Mouse (Mus musculus): ENCODE measurements around the gene Stk32c. TPM values are rescaled to one million over a fixed set of nuclear protein-coding genes. Genes with fewer than 3 reads are reported as not detected.

Gene Stk32c
- polyA plus RNA-seq (2016; fragmentation: Nextera tagmentation; extraction: Ambion mirVana) = 0.46 and 0.62 TPM in 2 replicates

DNA sequence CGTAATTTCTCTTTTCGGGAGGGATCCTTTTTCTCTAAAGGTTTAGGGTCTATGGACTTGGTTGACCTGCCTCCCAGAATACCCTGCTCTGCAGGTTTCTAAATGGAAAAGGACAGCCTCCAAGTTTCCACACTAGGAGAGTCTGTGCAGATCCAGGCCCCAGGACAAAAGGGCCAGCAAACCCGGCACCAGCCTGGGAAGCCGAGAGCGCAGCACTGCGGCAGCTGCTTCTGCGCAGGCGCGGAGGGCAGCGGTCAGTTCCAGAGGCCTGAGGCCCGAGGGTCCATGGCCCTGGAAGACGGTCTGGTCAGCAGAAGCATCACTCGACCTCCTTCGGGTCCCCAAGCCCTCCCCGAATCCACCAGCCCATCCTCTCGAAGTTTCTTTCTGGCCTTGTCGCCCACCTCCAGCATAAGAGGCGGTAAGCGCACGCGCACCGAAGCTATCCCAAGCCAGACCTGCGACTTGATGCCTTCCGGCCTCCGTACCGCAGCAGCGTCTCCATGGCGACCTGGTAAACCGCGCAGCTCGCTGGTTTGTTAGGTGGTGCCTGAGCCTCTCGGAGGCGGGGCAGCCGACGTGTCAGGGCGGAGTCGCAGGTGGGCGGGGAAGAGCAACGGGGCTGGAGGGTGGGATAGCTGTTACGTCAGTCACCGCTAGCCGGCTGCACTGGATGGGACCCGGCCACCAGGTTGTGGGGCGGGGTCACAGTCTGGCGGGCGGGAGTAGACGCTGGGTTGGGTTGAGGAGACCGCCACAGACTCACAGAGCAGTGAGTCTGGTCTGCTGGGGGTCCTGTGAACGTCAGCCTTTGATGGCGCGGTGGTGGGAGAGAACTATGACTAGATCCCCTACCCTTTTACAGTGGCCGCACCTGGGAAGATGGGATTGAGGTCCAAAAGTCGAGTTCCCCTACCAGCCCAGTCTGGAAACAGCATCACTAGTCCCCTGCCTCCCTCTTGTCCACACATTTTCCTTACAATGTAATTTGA is at the start of gene Stk32c, which contains the start of gene Lrrc27:
Stk32c (minus strand) TSS at position 554 of the 992 bp plus-strand sequence.
Lrrc27 (plus strand) TSS at position 235 of the 992 bp plus-strand sequence.
- Histone ChIP-seq H3K9ac (peak within 1 kb of the TSS; percentile 52), H3K27me3 (no peaks in the 10 kb centered on the region), H3K4me2 (peak within 1 kb of the TSS; percentile 64), H3K4me3 (replicated peaks) (peak within 1 kb of the TSS; percentile 46), H3K4me1 (peaks cover 13% of the 10 kb centered on the region), H3K36me3 (replicated peaks) (no peaks in the 10 kb centered on the region), H3K9me3 (no peaks in the 10 kb centered on the region), H3K27ac (peak within 1 kb of the TSS; percentile 83)
- 2% methylated on average over 53 of the region's 53 CpGs for WGBS
- ATAC-seq (ENCODE audit: low FRiP score) = peak; percentile 97

GRCm38 (mm10) chr7:139257752-139258542 is 44.8 kb upstream of the Stk32c start:
- Histone ChIP-seq H3K4me3 (replicated peaks) (no peak overlapping the region), H3K36me3 (replicated peaks) (0 out of 2 replicates have a peak, but pooled peaks cover 7% of the 10 kb centered on the region), H3K4me1 (no peaks in the 10 kb centered on the region), H3K27me3 (0 out of 2 replicates have a peak, but pooled peaks cover 3% of the 10 kb centered on the region), H3K9ac (no peak overlapping the region), H3K4me2 (no peak overlapping the region), H3K9me3 (no peaks in the 10 kb centered on the region), H3K27ac (no peak overlapping the region)
- WGBS = 77% methylated on average over 10 of the region's 10 CpGs
- no peak for ATAC-seq (ENCODE audit: low FRiP score)

DNA sequence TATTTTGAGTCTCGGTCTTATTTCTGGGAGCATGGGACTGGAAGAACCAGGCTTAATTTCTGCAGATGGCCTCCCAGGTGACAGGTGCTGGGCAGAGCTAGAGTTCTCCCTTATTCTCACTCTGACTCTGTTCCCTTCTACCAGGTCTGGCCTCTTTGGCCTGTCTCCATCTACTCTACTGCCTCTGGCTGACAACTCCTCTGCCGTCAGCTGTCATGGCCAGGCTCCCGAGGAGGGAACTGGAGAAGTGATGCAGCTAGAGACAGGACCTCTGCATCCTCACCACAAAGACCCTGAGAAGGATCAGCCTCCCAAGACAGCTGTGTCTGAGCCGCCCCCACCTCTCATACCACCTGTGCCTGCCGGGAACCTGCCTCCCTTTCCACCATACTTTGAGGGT is 41.5 kb upstream of the Stk32c start:
- no peaks in the 10 kb centered on the region for H3K9me3 ChIP-seq
- no peak overlapping the region for H3K4me3 ChIP-seq (replicated peaks)
- peaks cover 12% of the 10 kb centered on the region for H3K4me1 ChIP-seq
- no peak overlapping the region for H3K4me2 ChIP-seq
- H3K27me3 ChIP-seq = peaks cover 26% of the 10 kb centered on the region
- H3K36me3 ChIP-seq (replicated peaks) = 0 out of 2 replicates have a peak, but pooled peaks cover 7% of the 10 kb centered on the region
- no peak for ATAC-seq (ENCODE audit: low FRiP score)
- H3K9ac ChIP-seq = no peak overlapping the region
- H3K27ac ChIP-seq = no peak overlapping the region
- WGBS = 88% methylated on average over 5 of the region's 5 CpGs

DNA sequence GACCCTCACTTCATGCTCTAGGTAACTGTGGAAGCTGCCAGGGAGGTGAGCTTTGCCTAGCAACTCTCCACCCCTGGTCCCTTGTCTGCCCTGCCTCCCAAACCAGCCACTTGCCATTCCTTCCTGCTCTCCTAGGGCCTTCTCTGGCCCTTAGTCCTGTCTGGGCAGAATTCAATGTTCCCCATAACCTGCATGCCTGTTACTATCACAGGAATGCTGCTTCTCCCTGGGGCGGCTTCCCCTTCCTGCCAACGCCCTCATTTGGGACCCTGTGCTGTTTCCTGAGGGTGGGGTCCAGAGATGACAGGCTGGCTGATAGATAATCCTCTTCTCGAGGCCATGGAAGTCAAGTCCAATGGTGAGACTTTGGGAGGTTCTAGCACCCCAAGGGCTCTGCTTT is 40.4 kb upstream of the Stk32c start:
- ATAC-seq (ENCODE audit: low FRiP score) = no peak

DNA sequence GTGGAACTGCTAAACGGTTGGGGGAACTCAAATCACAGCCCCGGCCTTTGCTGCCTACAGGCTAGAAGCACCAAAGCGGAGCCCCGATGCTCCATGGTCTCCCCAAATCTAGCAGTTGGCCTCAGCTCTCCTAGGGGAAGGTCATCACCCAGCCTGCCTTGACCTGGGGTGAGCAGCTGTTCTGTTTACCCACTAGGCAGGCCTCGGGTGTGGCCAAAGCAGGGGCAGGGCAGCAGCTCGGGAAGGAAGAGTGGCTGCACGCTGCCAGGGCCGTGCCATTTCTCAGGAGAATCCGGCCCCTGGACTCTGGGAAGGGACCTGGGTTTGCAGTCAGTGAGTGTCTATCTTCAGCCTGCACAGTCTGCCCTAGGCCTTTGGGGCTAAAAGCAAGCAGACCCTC is 39.9 kb upstream of the Stk32c start:
- H3K4me1 ChIP-seq = peaks cover 24% of the 10 kb centered on the region
- 0 out of 2 replicates have a peak, but pooled peaks cover 7% of the 10 kb centered on the region for H3K36me3 ChIP-seq (replicated peaks)
- WGBS = 75% methylated on average over 9 of the region's 9 CpGs
- H3K27me3 ChIP-seq = peaks cover 41% of the 10 kb centered on the region
- H3K9ac ChIP-seq = no peak overlapping the region
- H3K9me3 ChIP-seq = no peaks in the 10 kb centered on the region
- no peak for ATAC-seq (ENCODE audit: low FRiP score)
- H3K4me3 ChIP-seq (replicated peaks) = no peak overlapping the region
- no peak overlapping the region for H3K27ac ChIP-seq
- no peak overlapping the region for H3K4me2 ChIP-seq

More for the DNA sequence above, 40.4 kb upstream of the Stk32c start:
- peaks cover 23% of the 10 kb centered on the region for H3K4me1 ChIP-seq
- peaks cover 38% of the 10 kb centered on the region for H3K27me3 ChIP-seq
- no peak overlapping the region for H3K27ac ChIP-seq
- 73% methylated on average over 3 of the region's 3 CpGs for WGBS
- H3K36me3 ChIP-seq (replicated peaks) = 0 out of 2 replicates have a peak, but pooled peaks cover 7% of the 10 kb centered on the region
- H3K9ac ChIP-seq = no peak overlapping the region
- H3K4me3 ChIP-seq (replicated peaks) = no peak overlapping the region
- no peak overlapping the region for H3K4me2 ChIP-seq
- no peaks in the 10 kb centered on the region for H3K9me3 ChIP-seq

GRCm38 (mm10) chr7:139252566-139252965 is 39.5 kb upstream of the Stk32c start:
- Histone ChIP-seq H3K27me3 (peaks cover 45% of the 10 kb centered on the region), H3K36me3 (replicated peaks) (0 out of 2 replicates have a peak, but pooled peaks cover 7% of the 10 kb centered on the region), H3K9me3 (no peaks in the 10 kb centered on the region), H3K9ac (no peak overlapping the region), H3K27ac (no peak overlapping the region), H3K4me1 (peaks cover 28% of the 10 kb centered on the region), H3K4me2 (no peak overlapping the region), H3K4me3 (replicated peaks) (no peak overlapping the region)
- ATAC-seq (ENCODE audit: low FRiP score) = no peak
- 90% methylated on average over 7 of the region's 7 CpGs for WGBS

DNA sequence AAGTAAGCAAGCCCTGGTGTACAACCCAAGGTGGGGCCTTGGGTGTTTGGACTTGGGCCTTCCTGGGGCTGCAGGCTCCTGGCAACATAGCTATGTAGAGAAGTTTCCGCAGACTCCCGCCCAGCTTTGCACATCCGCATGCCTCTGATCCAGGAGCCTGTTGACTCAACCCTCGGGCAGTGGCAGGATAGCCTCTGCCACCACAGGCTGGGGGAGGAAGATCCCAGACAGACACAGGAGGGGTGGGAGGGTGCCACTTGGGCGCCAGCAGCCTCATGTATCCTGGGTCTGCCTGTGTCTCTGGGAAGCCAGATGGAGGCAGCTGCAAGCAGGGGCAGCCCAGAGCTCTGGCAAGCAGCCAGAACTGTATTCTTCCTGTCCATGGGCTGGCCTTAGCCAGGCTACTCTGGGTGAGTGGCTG is 38.8 kb upstream of the Stk32c start:
- no peak for ATAC-seq (ENCODE audit: low FRiP score)
- Histone ChIP-seq H3K27me3 (peaks cover 52% of the 10 kb centered on the region), H3K4me2 (no peak overlapping the region), H3K4me3 (replicated peaks) (no peak overlapping the region), H3K4me1 (peaks cover 33% of the 10 kb centered on the region), H3K36me3 (replicated peaks) (0 out of 2 replicates have a peak, but pooled peaks cover 7% of the 10 kb centered on the region), H3K9ac (no peak overlapping the region), H3K27ac (no peak overlapping the region), H3K9me3 (no peaks in the 10 kb centered on the region)
- WGBS = 81% methylated on average over 5 of the region's 5 CpGs

DNA sequence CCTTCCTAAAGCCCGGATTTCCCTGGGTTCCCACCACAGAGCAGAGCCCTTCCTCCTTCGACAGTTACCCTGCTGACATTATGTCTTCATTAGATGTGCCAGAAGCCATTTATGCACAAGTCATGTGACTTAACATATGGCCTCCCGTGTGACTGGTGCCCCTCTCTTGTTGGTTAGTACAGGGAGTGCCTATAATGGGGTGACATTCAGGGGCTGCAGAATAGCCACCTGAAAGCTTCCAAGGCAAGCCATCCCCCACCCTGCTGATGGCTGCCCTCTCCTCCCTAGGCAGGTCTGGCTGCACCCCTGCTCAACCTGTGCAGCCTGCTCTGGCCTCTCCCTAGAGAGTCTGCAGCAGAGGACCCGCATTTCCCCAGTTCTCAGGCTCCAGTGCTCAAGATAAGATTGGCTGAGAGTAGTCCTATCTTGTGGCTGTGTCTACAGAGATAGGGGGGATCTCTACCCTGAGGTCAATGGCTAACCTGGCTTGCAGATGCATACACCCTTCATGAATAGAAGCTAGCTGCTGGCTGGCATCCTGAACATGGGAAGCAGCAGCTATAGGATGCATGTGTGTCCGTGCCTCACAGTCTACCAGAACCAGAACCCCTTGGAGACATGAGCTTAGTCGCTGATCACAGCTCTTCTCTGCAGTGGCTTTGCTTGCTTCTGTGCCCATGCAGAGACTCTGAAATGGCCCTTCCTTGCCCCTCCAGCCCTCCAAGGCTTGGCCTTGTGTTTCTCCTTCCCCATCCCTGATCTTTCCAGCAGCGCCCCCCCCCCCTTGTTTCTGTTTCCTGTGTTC is 36.5 kb upstream of the Stk32c start:
- peak overlapping the region; percentile 64 for H3K4me3 ChIP-seq (replicated peaks)
- H3K4me2 ChIP-seq = peak overlapping the region; percentile 96
- ATAC-seq (ENCODE audit: low FRiP score) = no peak
- peaks cover 63% of the 10 kb centered on the region for H3K27me3 ChIP-seq
- H3K9ac ChIP-seq = no peak overlapping the region
- 41% methylated on average over 7 of the region's 7 CpGs for WGBS
- no peaks in the 10 kb centered on the region for H3K36me3 ChIP-seq (replicated peaks)
- H3K27ac ChIP-seq = no peak overlapping the region
- peaks cover 36% of the 10 kb centered on the region for H3K4me1 ChIP-seq
- no peaks in the 10 kb centered on the region for H3K9me3 ChIP-seq

- Histone ChIP-seq H3K4me1 (peaks cover 36% of the 10 kb centered on the region), H3K36me3 (replicated peaks) (no peaks in the 10 kb centered on the region), H3K4me3 (replicated peaks) (peak overlapping the region; percentile 64), H3K27me3 (peaks cover 63% of the 10 kb centered on the region), H3K9me3 (no peaks in the 10 kb centered on the region), H3K27ac (no peak overlapping the region), H3K9ac (peak overlapping the region; percentile 67), H3K4me2 (peak overlapping the region; percentile 96)
- 2% methylated on average over 45 of the region's 45 CpGs for WGBS
- ATAC-seq (ENCODE audit: low FRiP score) = peak; percentile 33
These were observed 35.7 kb upstream of the Stk32c start for GRCm38 (mm10) chr7:139248615-139249405.

DNA sequence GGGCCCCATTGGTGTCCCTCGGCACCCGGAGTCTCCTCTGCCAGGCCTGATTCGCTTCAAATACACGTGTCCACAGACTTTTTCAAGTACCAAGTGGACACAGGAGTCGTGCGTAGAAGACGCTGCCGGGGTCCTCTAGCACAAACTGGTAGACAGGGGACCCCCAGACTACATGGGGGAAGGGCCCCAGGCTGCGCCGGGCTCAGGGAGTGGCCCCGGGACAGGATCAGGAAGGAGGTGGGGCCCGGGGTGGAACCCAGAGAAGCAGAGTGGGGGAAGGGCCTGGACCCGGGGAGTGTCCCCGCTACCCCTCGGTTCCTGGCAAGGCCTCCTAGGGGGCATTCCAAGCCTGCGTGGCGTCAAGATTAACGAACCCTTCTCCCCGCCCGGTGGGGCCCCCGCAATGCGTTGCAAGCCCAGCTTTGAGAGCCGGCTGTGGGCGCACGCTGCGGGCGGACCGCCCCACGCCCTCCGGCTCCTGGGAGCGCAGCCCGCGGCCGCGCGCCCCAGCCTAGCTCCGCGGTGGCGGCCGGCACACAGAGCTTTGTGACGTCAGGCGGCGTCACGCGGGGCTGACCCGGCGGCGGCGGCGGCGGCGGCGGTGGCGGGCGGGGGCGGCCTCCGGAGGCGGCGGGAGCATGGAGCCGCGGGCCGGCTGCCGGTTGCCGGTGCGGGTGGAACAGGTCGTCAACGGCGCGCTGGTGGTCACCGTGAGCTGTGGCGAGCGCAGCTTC is 34.9 kb upstream of the Stk32c start, which contains the start of gene Pwwp2b:
Pwwp2b (plus strand) TSS at position 602 of the 734 bp plus-strand sequence.
- H3K4me1 ChIP-seq = peaks cover 36% of the 10 kb centered on the region
- peak within 1 kb of the TSS; percentile 67 for H3K9ac ChIP-seq
- peak within 1 kb of the TSS; percentile 64 for H3K4me3 ChIP-seq (replicated peaks)
- H3K36me3 ChIP-seq (replicated peaks) = no peaks in the 10 kb centered on the region
- WGBS = under 1% methylated on average over 70 of the region's 72 CpGs
- peak; percentile 88 for ATAC-seq (ENCODE audit: low FRiP score)
- H3K27me3 ChIP-seq = peaks cover 63% of the 10 kb centered on the region
- no peaks in the 10 kb centered on the region for H3K9me3 ChIP-seq
- H3K4me2 ChIP-seq = peak within 1 kb of the TSS; percentile 96
- H3K27ac ChIP-seq = no peak within 1 kb of the TSS

All from forebrain, embryonic 12.5 days (tissue).